Mouse (Mus musculus) liver, embryonic 16.5 days (tissue): ENCODE data around the gene Chst14. TPM values are rescaled to one million over a fixed set of nuclear protein-coding genes. Genes with fewer than 3 reads are reported as not detected.

Experiments used
- ATAC-seq: fragments of 200-750 bp; cut with Nextera tagmentation; 2 replicates; pipeline ENCODE4 v1.8.0; 2017; ENCODE audit warnings: low read depth, mild to moderate bottlenecking, moderate number of reproducible peaks, moderate library complexity
- H3K27ac ChIP-seq: fragments of 300-500 bp; sonication (generic); 2 replicates; pipeline ENCODE4 v1.5.1; 2014; ENCODE audit warnings: mild to moderate bottlenecking, low read length
- H3K27me3 ChIP-seq: fragments of 300-500 bp; sonication (generic); 2 replicates; pipeline ENCODE4 v1.6.1; 2014; ENCODE audit warnings: low read depth, low read length, mixed read lengths; ENCODE audit not compliant: control insufficient read depth, insufficient read depth
- H3K36me3 ChIP-seq: fragments of 300-500 bp; sonication (generic); 2 replicates; pipeline ENCODE4 v1.6.1; 2014; ENCODE audit warnings: mild to moderate bottlenecking; ENCODE audit not compliant: control insufficient read depth, insufficient read depth
- H3K4me1 ChIP-seq: fragments of 300-500 bp; sonication (generic); 2 replicates; pipeline ENCODE4 v1.6.1; 2014; ENCODE audit warnings: low read depth, low read length, mixed read lengths; ENCODE audit not compliant: control insufficient read depth
- H3K4me2 ChIP-seq: fragments of 300-500 bp; sonication (generic); 2 replicates; pipeline ENCODE4 v1.6.1; 2014; ENCODE audit warnings: low read depth, low read length, mixed read lengths
- H3K4me3 ChIP-seq: fragments of 300-500 bp; sonication (generic); 2 replicates; pipeline ENCODE4 v1.5.1; 2014; ENCODE audit warnings: low read depth, mild to moderate bottlenecking, low read length
- H3K9ac ChIP-seq: fragments of 300-500 bp; sonication (generic); 2 replicates; pipeline ENCODE4 v1.6.1; 2014; ENCODE audit warnings: low read depth, low read length
- H3K9me3 ChIP-seq: fragments of 300-500 bp; sonication (generic); replicated peaks from 2 replicates; pipeline ENCODE4 v1.6.1; 2016; ENCODE audit warnings: low read length; ENCODE audit not compliant: control insufficient read depth
- WGBS: fragments of 180-500 bp; shearing (Covaris S2); extraction: QIAGEN DNeasy Blood & Tissue Kit; methylation state at CpG from one replicate; pipeline ENCODE4 v1.1.7; 2014; ENCODE audit not compliant: insufficient replicate concordance; 5-methylcytosine and 5-hydroxymethylcytosine counted together
- polyA plus RNA-seq: library from polyadenylated mRNA; unstranded; fragments of >200 nt; fragmentation: Nextera tagmentation; extraction: Ambion mirVana; gene quantifications from 2 replicates; pipeline ENCODE4 v1.2.1, GENCODE M21; 2015

Gene Chst14
- polyA plus RNA-seq, 1 experiment from 2014 or later, result 4.9 TPM

DNA sequence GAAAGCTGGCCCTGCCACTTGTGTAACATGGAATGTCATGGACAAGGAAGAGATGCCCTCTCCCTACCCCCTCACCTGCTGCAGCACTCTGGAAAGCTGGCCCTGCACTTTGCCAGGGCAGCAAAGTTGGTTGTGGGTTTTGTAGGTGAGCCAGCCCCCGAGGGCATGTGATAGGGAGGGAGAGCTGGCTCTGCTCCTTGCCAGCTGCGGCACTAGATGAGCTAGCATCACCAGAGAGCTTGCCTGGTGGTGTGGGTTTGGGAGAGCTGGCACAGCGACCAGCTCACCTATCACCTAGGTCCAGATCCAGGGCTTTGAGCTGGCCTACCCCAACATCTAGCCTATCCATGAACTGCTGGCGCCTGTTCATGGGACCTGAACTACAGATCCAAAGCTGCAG, 22.5 kb downstream of the Chst14 start:
- Histone ChIP-seq H3K27ac (0 out of 2 replicates have a peak overlapping the region, but pooled peaks have one; percentile 33), H3K36me3 (no peaks in the 10 kb centered on the region), H3K9ac (no peak overlapping the region), H3K9me3 (no peaks in the 10 kb centered on the region), H3K4me3 (no peak overlapping the region), H3K27me3 (no peaks in the 10 kb centered on the region), H3K4me1 (peaks cover 20% of the 10 kb centered on the region), H3K4me2 (no peak overlapping the region)
- 56% methylated on average over 4 of the region's 4 CpGs for WGBS
- ATAC-seq, result no peak; the same call in 1 of the 2 replicates

DNA sequence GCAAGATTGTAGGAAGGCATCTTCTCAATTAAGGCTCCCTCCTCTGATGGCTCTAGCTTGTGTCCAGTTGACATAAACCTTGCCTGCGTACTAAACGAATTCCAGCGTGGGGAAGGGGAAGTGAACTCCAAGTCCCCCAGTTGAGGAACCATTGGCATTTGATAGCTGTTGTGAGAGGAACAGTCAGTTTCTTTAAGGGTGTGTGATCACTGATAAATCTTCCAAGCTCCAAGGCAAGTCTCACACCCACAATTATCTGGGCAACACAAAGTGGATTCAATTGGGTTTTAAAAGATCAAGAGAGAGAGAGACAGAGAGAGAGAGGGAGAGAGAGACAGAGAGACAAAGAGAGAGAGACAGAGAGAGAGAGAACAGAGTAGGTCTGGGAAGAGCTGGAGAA, 23.4 kb downstream of the Chst14 start:
- peak; percentile 63 for ATAC-seq
- no peaks in the 10 kb centered on the region for H3K27me3 ChIP-seq
- no peak overlapping the region for H3K9ac ChIP-seq
- H3K4me2 ChIP-seq, result no peak overlapping the region
- WGBS, result 13% methylated on average over 3 of the region's 3 CpGs
- peaks cover 20% of the 10 kb centered on the region for H3K4me1 ChIP-seq
- H3K27ac ChIP-seq, result no peak overlapping the region
- no peak overlapping the region for H3K4me3 ChIP-seq
- no peaks in the 10 kb centered on the region for H3K36me3 ChIP-seq
- H3K9me3 ChIP-seq, result no peaks in the 10 kb centered on the region

DNA sequence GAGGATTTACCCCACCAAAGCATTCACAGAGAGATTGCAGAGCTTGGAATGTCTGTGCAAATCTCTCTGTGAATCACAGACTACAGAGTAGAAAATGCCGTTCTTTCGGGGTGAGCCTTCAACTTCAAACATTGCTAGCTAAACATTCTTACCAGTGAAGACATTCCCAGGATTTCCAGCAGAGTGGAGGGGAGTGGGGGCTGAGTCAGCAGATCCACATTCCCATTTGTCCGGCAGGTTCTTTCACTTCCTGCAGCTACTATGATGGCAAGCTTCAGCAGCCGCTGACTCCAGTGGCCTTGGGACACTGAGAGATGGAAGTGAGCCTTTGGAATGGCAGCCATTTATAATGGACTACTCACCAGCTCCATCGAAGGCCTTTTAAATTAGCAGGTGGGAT, 30.2 kb downstream of the Chst14 start:
- ATAC-seq, result no peak
- 77% methylated on average over 5 of the region's 5 CpGs for WGBS
- Histone ChIP-seq H3K9me3 (no peaks in the 10 kb centered on the region), H3K4me1 (peaks cover 15% of the 10 kb centered on the region), H3K36me3 (no peaks in the 10 kb centered on the region), H3K9ac (no peak overlapping the region), H3K27ac (no peak overlapping the region), H3K4me2 (no peak overlapping the region), H3K27me3 (no peaks in the 10 kb centered on the region), H3K4me3 (no peak overlapping the region)

DNA sequence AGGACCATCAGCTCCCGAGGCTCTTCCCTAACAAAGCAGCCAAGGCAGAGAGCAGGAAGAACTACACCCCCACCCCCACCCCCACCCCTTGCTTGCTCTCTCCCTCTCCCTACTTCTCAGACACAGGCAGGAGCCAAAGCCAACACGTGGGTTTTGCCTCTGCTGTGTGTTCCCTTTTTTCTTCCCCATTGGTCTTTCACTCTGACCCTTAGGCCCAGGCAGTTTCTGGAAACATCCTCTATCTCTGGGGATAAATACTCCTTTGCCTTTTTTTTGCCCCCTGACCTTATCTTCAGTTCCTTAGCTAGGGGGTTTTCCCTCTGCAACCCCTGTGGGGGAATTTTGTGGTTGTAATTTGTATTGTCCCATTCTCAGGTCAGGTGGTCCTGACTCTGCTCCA, 33.3 kb downstream of the Chst14 start:
- ATAC-seq, result no peak
- H3K27ac ChIP-seq, result no peak overlapping the region
- H3K9ac ChIP-seq, result no peak overlapping the region
- no peak overlapping the region for H3K4me3 ChIP-seq
- H3K4me1 ChIP-seq, result peaks cover 40% of the 10 kb centered on the region
- H3K27me3 ChIP-seq, result no peaks in the 10 kb centered on the region
- no peak overlapping the region for H3K4me2 ChIP-seq
- no peaks in the 10 kb centered on the region for H3K9me3 ChIP-seq
- WGBS, result 20% methylated on average over 2 of the region's 2 CpGs
- no peaks in the 10 kb centered on the region for H3K36me3 ChIP-seq

DNA sequence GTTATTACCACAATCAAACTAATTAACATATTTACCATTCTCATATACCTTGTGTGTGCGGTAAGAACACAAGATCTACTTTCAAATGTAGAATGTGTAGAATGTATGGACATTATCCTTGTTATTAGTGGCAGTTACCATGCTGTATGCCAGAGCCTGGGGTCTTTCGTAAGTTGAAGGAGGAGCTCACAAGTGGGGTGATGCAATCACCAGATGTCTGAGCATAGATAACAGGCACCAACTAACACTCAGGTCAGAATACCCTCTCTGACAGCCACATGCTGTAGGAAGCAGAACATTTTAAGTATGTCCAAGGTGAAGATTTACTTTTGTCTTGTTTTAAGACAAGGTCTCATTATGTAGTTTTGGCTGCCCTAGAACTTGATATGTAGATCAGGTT, 34.1 kb downstream of the Chst14 start:
- Histone ChIP-seq H3K4me1 (peaks cover 40% of the 10 kb centered on the region), H3K4me3 (no peak overlapping the region), H3K27me3 (no peaks in the 10 kb centered on the region), H3K9ac (no peak overlapping the region), H3K9me3 (no peaks in the 10 kb centered on the region), H3K27ac (no peak overlapping the region), H3K4me2 (no peak overlapping the region), H3K36me3 (no peaks in the 10 kb centered on the region)
- 43% methylated on average over 2 of the region's 2 CpGs for WGBS
- no peak for ATAC-seq

DNA sequence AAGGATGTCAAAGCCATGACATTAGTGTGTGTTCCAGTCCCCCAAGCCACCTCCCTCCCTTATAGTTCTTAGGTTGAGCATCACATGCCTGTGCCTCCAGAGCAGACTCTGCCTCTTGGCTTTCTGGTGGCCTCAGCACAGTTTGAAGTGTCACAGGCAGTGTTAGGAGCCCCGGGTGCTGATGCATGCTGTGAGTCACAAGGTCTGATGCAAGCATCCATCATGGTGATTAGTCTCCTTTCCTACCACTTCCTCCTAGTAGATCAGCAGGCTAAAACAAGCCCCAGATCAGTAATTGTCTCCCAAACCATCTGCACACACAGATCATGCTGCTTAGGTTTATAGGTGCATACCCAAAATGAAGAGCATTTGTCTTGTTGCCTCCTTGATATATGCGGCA, 35.2 kb downstream of the Chst14 start:
- 41% methylated on average over 2 of the region's 2 CpGs for WGBS
- Histone ChIP-seq H3K9ac (no peak overlapping the region), H3K4me1 (peaks cover 40% of the 10 kb centered on the region), H3K9me3 (no peaks in the 10 kb centered on the region), H3K4me2 (no peak overlapping the region), H3K27me3 (no peaks in the 10 kb centered on the region), H3K4me3 (no peak overlapping the region), H3K27ac (peak overlapping the region; percentile 88; the same call in 1 of the 2 replicates), H3K36me3 (no peaks in the 10 kb centered on the region)
- no peak for ATAC-seq

DNA sequence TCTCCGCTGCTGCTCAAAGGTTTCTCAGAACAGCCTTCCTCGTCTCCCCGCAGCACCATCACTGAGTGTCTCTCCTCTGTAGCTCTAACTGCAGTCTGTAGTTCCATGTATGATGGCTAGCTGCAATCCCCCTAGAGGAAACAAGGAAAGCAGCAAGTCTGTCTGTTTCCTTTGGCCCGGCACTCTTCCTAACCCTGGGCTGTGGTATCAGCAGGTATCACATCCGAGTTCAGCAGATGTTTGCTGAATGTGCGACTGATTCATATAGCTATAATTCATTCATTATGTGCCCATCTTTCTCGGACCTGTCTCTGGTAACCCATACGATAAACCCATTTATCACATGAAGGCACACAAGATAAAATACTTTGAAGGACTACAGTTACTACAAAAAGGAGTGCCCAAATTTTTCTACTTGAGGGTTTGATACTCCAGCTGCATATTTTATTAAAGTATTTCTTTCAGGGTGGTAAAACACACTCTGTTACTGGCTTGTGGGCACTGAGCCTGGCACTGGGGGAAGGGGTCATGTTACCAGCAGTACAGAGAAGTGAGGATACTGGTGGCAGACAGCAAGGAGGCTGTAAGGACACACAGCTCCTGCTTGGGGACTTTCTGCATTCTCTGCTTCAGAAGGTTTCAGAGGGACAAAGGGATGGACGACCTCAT, 36.8 kb downstream of the Chst14 start:
- H3K27ac ChIP-seq, result peak overlapping the region; percentile 88
- no peaks in the 10 kb centered on the region for H3K27me3 ChIP-seq
- peak; percentile 77 for ATAC-seq
- peaks cover 40% of the 10 kb centered on the region for H3K4me1 ChIP-seq
- H3K4me2 ChIP-seq, result peak overlapping the region; percentile 45
- 32% methylated on average over 9 of the region's 9 CpGs for WGBS
- peak overlapping the region; percentile 48 for H3K9ac ChIP-seq
- no peak overlapping the region for H3K4me3 ChIP-seq
- no peaks in the 10 kb centered on the region for H3K9me3 ChIP-seq
- no peaks in the 10 kb centered on the region for H3K36me3 ChIP-seq

DNA sequence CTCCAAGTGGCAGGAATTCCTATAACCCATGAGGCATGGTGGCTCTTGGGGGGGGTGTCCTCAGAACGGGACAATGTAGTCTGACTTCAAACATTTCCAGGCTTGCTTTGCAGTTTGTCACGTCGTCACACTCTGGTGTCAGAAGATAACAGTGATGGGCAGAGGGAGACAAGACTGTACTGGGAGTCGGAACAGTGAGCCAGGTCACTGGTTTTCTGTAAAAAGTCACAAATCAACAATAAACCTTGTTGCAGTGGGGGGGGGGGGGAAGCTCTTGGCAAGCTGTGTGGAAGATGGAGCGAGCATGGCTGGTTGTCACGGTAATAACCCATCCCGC, 37.3 kb downstream of the Chst14 start:
- peak overlapping the region; percentile 48 for H3K9ac ChIP-seq

DNA sequence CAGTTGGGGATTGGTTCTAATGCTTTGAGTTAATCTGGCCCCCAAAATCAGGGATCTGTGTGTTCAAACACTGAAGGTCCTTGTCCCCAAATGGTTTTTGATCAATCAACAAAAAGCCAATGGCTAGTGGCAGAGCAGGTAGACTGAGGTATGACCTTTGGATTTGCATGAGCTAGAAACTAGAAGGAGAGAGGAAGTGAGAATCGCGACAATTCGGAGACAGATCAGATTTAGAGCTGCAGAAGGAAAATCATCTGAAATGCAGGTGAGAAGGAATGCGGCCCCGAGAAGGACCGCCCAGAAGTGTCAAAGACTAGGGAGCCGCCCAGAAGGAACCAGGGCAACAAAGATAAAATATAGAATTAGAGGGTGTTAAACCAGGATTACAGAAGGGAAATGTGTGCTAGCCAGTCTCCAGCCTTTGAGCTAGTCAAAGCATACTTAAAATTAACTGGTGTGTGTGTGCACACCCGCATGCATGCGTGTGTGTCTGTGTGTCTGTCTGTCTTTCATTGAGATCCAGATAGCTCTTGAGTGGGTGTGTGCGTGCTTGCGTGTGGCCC, 43.4 kb downstream of the Chst14 start:
- Histone ChIP-seq H3K27me3 (peaks cover 2% of the 10 kb centered on the region), H3K4me3 (no peak overlapping the region), H3K4me2 (no peak overlapping the region), H3K36me3 (no peaks in the 10 kb centered on the region), H3K9me3 (no peaks in the 10 kb centered on the region), H3K4me1 (peaks cover 20% of the 10 kb centered on the region), H3K9ac (no peak overlapping the region), H3K27ac (no peak overlapping the region)
- 0 out of 2 replicates have a peak, but pooled peaks have one; percentile 34 for ATAC-seq
- 59% methylated on average over 11 of the region's 11 CpGs for WGBS

More for the DNA sequence above, 37.3 kb downstream of the Chst14 start:
- no peaks in the 10 kb centered on the region for H3K27me3 ChIP-seq
- H3K36me3 ChIP-seq, result no peaks in the 10 kb centered on the region
- 33% methylated on average over 7 of the region's 7 CpGs for WGBS
- H3K4me3 ChIP-seq, result no peak overlapping the region
- no peaks in the 10 kb centered on the region for H3K9me3 ChIP-seq
- peak overlapping the region; percentile 45 for H3K4me2 ChIP-seq
- peaks cover 40% of the 10 kb centered on the region for H3K4me1 ChIP-seq
- ATAC-seq, result peak; percentile 89
- H3K27ac ChIP-seq, result peak overlapping the region; percentile 88
